Mouse (Mus musculus): ENCODE results near the gene Pign.

Pign gene

DNA sequence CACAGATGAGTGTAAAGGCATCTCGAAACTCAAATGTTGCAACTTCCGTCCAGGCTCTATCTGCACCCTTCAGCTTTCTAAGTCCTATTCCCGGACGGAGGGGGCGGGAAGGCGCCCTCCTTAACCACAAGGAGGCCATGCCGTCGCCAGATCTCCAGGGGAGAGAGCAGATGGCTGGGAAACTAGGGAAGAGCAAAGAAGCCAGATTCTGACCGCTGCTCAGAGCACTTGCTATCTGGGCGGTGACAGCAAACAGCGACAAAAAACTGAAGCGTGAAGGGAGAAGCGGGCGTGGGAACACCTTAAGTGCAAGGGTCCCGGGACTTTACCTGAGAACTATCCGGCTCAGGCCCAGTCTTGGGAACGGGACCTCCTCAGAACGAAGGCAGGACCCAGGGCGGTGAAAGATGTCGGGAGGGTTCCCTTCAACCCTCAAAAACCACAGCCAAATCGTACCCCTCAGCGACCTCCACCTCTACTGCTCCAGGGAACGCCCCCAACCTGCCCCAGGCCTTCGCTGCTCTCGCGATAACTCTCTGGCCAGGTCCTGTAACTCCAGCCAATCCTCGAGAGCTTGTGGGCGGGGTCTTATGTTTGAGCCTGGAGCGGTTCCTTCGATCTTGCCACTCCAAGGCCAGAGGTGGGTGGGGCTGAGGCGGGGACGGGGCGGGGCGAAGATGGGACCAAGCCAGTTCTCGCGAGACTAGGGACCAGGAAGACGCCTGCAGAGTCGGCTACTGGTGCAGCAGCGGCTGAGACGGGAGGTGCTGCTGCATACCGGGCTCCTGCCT, at the start of gene Pign, which contains the start of gene Relch:
TSS of gene Pign (minus strand) at position 507 of the 791 bp plus-strand sequence.
TSS of gene Relch (plus strand) at position 691 of the 791 bp plus-strand sequence.
- peak; percentile 99 for DNase-seq (ENCODE audit: low read depth, low spot score)

DNA sequence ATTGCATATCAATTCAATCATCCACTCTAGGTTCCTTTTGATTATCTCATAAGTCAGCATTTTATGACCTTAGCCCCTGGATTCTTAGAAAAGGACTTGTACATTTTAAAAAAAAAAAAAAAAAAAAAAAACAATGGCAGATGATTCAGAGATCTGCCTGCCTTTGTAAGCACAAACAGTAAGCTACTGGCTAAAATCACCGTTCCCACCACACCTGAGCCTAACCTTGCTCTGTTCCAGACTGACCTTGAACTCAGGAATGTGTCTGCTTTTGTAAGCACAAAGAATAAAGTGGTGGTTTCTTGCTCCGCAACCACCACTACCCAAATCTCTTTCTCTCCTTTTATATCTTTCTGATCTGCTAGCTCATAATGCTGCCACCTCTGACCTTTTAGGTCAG, 49.3 kb upstream of the Pign start:
- no peak for DNase-seq (ENCODE audit: low read depth, low spot score)

DNA sequence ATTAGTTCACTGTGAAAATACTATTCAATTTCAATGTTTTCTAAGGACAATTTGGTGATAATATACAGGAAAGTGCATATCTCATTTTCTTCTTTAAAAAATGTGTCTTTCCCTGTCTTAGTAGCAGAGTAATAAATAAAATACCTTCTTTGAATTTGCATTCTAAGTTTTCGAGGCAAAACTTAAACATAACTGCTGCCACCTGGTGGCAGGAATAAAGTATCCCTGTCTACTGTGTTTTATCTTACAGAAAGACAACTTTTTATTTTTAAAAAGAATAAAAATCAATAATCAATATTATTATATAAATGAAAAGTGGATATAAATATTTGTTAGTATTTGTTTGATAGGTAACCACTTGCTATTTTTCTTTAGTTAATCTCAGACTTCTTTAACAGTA, 47.8 kb upstream of the Pign start:
- DNase-seq (ENCODE audit: low read depth, low spot score) = peak; percentile 9

DNA sequence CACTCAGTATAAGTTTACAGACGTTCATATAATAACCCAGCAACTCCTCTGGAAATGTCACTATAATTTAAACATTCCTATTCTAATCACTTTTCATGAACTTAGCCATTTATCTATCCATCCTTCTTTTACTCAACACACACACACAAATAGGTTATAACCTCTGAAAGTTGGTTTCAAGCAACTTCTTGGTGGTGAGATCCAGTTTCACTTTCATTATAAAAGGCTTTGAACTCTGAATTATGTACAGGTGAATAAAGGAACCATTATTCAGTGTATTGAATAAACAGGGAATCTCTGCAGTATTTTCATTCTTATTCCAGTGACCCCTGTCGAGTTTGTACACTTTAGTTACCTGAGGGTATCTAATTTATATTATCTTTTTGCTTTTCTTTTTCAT, 45.9 kb upstream of the Pign start:
- DNase-seq (ENCODE audit: low read depth, low spot score) = no peak

DNA sequence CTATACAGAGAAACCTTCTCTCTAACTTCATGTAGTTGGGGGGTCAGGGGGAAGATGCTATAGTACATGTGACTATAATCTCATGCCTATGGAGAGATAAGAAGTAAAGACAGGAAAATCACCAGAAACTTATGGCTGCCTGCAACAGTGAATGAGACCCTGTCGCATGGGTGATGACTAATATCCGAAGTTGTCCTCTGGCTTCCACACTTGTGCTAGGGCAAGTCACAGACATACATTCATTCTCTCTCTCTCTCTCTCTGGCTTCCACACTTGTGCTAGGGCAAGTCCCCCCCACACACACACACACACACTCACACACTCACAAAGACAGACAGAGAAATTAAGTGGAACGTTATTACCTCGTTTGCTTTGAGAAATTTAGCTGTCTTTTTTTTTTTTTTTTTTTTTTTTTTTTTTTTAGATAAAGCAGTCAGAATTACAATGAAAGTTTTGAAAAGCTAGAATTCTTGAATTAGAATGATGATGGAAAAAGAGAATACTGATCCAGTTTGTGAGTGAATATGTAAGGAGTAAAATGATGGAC, 37.6 kb upstream of the Pign start:
- no peak for DNase-seq (ENCODE audit: low read depth, low spot score)

DNA sequence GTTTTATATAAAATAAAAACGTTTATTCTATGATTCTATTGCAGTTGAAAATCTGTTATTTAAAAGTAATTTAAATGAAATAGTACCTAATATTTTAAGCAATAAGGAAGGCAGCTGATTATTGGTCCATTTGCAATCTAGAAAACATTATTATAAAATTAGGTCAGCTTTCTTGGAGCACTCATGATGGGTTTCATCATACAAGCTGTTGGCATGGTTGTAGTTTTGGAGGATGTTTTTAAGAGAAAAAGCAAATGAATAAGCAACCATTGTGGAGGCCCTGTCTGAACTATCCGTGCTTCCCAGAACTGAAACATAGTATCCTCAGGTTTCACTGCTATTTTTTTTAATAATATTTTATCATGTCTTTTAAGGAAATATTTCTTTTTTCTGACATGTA, 32.1 kb upstream of the Pign start:
- no peak for DNase-seq (ENCODE audit: low read depth, low spot score)

DNA sequence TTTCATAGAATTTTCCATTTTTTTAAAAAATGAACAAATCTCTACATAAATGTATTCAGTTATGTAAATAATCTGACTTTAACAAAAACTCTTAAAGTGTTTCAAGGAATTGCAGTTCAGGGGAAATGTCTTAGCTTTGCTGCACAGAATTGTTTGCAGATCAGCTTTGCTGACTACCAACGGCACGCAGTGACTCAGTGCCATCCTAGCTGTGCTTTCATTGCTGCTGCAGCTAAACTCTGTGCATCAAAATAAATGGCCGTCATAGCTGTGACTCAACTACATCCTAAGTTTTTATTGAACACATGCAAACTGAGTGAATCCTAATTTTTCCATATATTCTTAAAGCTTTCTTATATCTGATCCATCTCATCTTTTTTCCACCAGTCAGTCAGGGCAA, 22.0 kb upstream of the Pign start:
- no peak for DNase-seq (ENCODE audit: low read depth, low spot score)

DNA sequence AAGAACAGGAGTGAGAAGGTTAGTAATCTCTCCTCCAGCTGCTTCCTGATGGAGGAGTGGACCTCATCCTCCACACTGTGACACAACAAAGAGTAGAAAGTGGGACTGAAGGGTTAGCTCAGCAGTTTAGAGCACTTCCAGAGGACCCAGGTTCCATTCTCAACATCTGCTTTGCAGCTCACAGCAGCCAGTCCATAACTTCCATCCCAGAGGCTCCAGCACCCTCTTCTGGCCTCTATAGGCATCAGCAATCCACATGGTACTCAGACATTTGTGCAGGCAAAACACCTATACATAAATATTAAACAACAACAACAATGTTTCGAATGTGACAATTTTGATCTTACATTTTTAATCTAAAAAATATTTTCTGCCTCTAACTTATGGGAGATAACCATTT, 17.1 kb upstream of the Pign start:
- no peak for DNase-seq (ENCODE audit: low read depth, low spot score)

DNA sequence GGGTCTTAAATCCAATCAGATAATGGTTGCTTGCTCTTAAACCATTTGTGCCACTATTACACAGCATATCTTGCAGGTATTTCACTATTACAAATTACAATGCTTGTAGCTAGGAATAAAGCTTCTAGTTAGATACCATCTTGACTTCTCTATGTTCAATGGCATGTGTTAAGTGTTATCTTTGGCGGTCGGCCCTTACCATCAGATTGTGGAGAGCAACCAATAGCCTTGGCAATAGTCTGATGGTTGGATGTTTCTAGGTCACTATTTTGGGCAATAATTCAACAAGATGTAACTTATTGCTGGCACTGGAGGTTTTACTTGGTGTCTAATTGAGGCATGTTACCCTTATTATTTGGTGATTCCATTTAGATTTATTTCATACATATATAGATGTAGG, 11.3 kb upstream of the Pign start:
- no peak for DNase-seq (ENCODE audit: low read depth, low spot score)

DNA sequence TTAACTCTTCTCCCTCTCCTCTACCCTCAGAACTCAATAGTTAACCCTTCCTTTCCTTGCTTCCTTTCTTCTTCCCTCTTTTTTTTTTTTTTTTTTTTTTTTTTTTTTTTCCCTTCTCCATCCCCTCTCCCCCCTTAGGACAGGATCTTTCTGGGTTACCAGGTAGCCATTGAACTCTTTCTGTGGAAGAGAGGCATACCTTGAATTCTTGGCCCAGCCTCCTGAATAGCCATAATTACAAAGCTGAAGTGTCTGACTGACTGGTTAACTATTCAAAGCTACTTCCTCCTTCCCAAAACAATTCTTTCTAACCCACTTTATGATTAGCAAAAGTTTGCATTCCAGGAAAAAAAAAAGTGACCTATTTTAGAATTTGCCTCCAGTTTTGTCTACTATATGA, 6.2 kb upstream of the Pign start:
- DNase-seq (ENCODE audit: low read depth, low spot score) = no peak

DNA sequence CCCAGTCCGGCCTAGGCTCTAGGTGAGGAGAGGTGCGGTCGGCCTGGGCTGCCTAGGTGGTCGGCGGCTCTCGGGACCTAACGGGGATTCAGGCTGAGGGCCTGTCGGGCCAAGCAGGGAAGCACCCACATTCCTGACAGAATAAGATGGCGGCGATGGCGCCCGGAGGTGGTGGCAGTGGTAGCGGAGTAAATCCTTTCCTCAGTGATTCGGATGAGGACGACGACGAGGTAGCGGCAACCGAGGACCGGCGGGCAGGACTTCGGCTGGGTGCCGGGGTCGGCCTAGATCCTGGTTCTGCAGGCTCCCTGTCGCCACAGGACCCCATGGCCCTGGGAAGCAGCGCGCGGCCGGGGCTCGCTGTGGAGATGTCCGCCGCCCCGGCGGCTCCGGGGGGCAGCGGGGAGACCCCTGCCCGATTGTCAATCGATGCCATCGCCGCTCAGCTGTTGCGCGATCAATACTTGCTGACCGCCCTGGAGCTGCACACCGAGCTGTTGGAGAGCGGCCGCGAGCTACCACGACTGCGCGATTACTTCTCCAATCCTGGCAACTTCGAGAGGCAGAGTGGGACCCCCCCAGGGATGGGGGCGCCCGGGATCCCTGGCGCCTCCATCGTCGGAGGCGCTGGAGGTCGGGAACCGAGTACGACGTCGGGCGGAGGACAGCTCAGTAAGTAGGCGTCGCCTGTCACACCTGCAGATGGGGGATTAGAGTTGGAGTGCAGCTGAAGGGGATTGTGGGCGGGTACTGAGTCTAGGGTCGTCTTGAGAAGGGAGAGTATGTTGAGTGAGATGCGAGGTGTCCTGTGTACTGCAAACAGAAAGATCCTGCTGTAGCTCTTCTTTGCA, 710 bp upstream of the Pign start:
- DNase-seq (ENCODE audit: low read depth, low spot score) = no peak

DNA sequence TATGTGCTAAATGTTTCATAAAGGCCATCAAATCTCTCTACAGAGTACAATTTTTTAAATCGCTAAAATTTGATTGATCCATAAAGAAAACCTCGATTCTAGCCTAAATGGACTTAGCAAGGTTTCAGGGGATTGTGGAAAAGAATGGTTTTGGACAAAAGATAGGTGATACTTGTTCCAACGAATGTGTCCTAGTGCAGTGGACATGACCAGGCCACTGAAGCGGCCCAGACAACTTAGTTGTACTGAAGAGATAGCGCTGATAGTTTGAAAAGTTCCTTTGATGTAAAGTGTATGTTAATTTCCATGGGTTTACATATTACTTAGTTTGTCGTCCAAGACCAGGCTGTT, 682 bp downstream of the Pign start:
- DNase-seq (ENCODE audit: low read depth, low spot score) = no peak

DNA sequence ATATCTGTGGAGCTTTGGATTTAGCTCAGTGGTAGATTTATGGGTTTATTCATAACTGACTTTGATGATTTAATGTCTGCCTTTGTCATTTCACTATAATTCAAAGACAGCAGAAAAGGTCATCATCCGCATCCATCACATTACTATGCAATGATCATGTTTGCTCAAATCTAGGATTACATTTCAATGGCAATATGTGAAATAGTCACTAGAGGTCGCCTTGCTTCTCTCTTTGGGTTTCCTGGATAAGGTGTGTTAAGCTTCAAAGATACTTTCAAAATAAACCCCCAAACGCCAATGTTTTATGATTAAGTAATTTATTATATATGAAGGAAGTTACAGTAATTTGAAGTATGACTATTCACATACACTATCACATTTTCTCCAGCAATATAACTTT, 3.5 kb downstream of the Pign start:
- peak; percentile 39 for DNase-seq (ENCODE audit: low read depth, low spot score)

DNA sequence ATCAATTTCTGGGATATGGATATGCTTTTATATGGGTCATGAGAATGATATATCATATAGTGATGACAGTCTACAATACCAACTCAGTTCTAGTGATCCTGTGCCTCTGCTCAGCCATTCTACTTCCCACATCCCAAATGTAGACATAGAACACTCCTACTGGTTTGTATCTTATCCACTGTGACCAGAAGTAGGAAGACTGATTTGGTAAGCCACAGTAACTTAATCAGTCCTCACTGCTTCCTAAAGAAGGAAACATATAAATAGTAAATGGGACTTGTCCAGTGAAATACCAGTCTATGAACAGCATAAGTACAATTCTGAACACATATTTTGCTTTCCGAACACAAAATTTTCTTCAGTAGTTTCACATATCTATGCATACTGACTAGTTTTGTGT, 9.5 kb downstream of the Pign start:
- no peak for DNase-seq (ENCODE audit: low read depth, low spot score)

DNA sequence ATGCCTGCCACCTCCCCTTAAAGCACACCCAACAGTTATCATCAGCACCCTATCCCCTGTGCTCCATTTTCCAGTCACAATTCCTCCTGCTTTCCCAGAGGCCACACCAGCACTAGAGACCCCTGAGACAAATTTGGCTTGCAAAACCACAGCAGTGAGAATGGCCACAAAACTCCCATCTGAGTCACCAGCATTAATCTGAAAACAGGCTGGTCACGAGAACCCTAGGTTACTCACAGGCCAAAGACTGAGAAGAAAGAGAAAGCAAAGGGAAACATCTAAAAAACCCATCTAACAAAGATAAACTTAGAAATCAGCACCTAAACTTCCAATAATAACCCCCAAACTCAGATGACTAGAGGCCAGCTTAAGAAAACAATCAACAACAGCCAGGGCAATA, 12.8 kb downstream of the Pign start:
- no peak for DNase-seq (ENCODE audit: low read depth, low spot score)

DNA sequence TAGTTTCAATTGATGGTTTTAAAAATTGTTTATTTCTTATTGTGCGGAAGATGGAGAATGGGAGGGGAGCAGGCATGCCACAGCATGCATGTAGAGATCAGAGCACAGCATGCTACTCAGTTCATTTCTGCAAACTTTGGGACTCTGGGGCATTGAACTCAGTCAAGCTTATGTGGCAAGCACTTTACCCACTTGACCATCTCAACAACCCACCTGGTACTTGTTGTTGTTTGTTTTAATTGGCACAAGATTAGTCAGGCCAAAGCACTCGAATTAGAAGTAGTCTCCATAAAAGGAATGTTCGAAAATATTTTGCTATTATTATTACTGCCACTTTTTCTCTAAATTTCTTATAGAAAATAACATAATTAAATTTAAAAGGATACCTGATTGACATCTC, 19.4 kb downstream of the Pign start:
- no peak for DNase-seq (ENCODE audit: low read depth, low spot score)

DNA sequence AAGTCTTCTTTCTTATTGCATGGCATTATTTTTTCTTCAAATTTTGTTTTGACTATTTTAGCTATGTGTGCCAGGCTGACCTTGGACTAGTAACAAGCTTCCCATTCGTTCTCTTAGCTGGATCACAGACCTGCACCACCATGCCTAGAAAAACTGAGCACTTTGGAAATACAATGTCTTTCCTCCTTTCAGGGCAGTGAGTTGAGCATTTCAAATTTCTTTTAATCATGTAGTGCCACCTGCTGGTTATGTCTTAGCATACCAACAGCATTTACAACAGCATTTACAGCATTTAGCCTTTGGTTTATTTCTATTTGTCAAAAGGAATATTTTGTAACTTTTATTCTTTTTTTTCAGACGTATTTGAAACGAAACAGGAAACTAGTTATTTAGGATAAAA, 33.0 kb downstream of the Pign start:
- peak; percentile 40 for DNase-seq (ENCODE audit: low read depth, low spot score)

DNA sequence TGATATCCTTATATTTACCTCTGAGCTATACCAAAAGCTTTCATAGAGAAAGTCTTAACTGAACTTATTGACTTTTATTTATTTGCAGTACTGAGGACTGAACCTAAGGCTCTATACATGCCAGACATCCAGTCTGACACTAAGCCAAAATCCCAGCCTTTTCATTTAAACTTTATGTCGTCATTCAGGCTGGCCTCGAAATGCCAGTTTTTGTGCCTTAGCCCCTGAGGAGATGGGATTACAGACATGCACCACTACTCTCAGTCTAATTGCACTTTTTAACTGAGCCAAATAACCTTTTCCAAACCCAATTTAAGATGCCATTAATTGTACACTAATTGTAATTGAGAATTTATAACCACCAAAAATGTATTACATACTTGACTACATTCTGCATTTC, 73.8 kb downstream of the Pign start:
- DNase-seq (ENCODE audit: low read depth, low spot score) = no peak

DNA sequence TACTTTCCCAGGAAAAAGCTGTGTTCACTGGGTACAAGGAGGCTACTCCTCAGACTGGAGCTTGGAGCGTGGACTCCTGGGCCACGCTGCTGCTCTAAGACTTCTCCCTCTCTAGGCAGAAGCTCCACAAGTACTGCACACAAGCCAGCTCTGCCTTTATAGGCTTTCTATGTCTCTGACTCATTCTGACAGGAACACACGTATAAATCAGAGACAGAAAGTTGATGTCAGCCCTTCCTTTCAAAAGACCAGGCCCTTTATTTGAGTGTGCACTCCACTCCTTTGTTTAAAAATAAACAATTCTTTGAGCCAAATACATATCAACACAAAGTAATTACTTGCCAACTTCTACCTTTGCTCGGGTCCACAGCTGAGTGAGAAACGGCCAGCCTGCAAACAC, 74.8 kb downstream of the Pign start:
- DNase-seq (ENCODE audit: low read depth, low spot score) = no peak

DNA sequence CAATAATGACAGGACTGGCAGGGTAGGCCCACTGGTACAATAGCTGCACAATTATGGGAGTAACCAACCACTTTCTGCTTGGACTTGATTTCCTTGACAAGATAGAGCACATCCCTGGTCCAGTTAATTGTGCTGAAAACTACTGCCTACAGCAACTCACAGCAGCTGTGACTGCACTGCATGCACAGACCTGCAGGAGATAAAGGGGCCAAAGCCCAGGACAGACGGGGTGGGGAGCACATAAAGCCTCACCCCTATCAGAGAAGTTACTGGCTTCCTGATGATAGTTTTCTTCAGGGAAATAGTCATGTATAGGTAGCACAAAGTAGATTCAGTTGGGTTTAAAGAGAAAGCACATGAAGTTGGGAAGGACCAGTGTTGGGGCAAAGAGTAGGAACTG, 80.7 kb downstream of the Pign start:
- no peak for DNase-seq (ENCODE audit: low read depth, low spot score)

DNA sequence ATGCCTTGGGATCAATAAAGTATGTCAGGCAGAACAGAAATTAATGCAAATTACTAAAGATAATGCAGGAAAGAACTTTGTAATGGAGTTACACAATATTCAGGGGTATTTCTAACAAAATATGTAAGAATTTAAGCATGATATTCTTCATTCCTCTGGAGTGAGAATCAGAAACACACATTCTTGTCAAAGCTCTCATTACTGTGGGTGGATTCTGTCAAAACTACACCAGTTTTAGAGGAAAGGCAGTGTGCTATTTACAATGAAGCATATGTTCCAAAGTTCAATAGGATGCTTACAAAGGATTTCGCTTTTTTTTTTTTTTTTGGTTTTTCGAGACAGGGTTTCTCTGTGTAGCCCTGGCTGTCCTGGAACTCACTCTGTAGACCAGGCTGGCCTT, 82.6 kb downstream of the Pign start:
- no peak for DNase-seq (ENCODE audit: low read depth, low spot score)

DNA sequence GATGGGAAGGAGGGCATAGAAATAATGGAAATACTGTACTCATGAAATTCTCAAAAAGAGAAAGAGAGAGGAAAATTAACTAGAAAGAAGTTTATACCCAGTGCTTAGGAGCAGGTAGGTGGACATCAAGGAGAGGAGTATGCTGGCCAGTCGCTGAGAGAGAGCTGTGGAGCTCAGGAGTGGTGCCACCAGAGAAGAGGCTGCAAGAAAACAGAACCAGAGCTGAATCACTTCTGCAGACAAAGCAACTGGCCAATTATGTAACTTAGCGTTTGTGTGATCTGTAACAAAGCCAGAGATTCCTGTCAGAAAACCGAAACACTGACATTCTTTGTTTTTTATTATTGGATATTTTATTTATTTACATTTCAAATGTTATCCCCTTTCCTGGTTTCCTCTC, 97.4 kb downstream of the Pign start:
- DNase-seq (ENCODE audit: low read depth, low spot score) = no peak

DNA sequence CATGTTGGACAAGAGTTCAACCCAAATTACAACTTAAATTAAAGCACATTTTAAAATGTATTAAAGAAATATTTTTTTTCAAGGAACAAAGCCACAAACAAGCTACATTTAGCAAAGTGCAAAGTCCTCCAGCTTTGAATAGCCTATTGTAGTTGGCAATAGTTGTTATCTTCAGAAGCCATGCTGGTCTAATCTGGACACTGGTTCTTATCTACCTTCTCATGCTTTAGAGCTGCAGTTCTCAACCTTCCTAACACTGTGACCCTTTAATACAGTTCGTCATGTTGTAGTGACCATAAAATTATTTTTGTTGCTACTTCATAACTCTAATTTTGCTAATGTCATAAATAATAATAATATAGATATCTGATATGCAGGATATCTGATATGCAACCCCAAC, 99.2 kb downstream of the Pign start:
- DNase-seq (ENCODE audit: low read depth, low spot score) = no peak

Data from retina, postnatal 7 days (tissue).